Mouse (Mus musculus) midbrain, postnatal 0 days (tissue): ENCODE data around the gene Kdr. TPM values are rescaled to one million over a fixed set of nuclear protein-coding genes. Genes with fewer than 3 reads are reported as not detected.

Experiments used
- ATAC-seq: fragments of 200-750 bp; cut with Nextera tagmentation; 2 replicates; pipeline ENCODE4 v1.8.0; 2017; ENCODE audit warnings: moderate number of reproducible peaks, mild to moderate bottlenecking, moderate TSS enrichment, moderate library complexity; ENCODE audit not compliant: low FRiP score
- DNase-seq: peaks from one replicate; pipeline ENCODE4 v3.0.0-alpha.2; 2015; ENCODE audit warnings: low spot score
- H3K27ac ChIP-seq: fragments of 300-500 bp; sonication (generic); 2 replicates; pipeline ENCODE4 v1.5.1; 2014; ENCODE audit warnings: low read depth, mild to moderate bottlenecking, low read length, mixed read lengths
- H3K27me3 ChIP-seq: fragments of 300-500 bp; sonication (generic); 2 replicates; pipeline ENCODE4 v1.6.1; 2014; ENCODE audit warnings: low read length, control low read depth, mixed read lengths; ENCODE audit not compliant: insufficient read depth
- H3K36me3 ChIP-seq: fragments of 300-500 bp; sonication (generic); 2 replicates; pipeline ENCODE4 v1.6.1; 2014; ENCODE audit warnings: low read length, control low read depth, mixed read lengths; ENCODE audit not compliant: insufficient read depth
- H3K4me1 ChIP-seq: fragments of 300-500 bp; sonication (generic); 2 replicates; pipeline ENCODE4 v1.6.1; 2014; ENCODE audit warnings: mild to moderate bottlenecking, control low read depth, antibody characterized with exemption, low read length, mixed read lengths; ENCODE audit not compliant: insufficient read depth
- H3K4me2 ChIP-seq: fragments of 300-500 bp; sonication (generic); 2 replicates; pipeline ENCODE4 v1.6.1; 2014; ENCODE audit warnings: low read depth, mild to moderate bottlenecking, low read length, mixed read lengths; ENCODE audit not compliant: poor library complexity, severe bottlenecking
- H3K4me3 ChIP-seq: fragments of 300-500 bp; sonication (generic); 2 replicates; pipeline ENCODE4 v1.5.1; 2014; ENCODE audit warnings: low read depth, mild to moderate bottlenecking, low read length, moderate library complexity
- H3K9ac ChIP-seq: fragments of 300-500 bp; sonication (generic); replicated peaks from 2 replicates; pipeline ENCODE4 v1.6.1; 2014; ENCODE audit warnings: mild to moderate bottlenecking, low read length, moderate library complexity, mixed read lengths; ENCODE audit not compliant: poor library complexity, severe bottlenecking
- H3K9me3 ChIP-seq: fragments of 300-500 bp; sonication (generic); 2 replicates; pipeline ENCODE4 v1.6.1; 2016; ENCODE audit warnings: low read length, control low read depth
- CTCF ChIP-seq: IDR thresholded peaks from 2 replicates; pipeline ENCODE4 v1.5.1; 2016; ENCODE audit warnings: antibody characterized with exemption, mild to moderate bottlenecking
- WGBS: fragments of 180-500 bp; shearing (Covaris S2); extraction: QIAGEN DNeasy Blood & Tissue Kit; methylation state at CpG from one replicate; pipeline ENCODE4 v1.1.7; 2014; 5-methylcytosine and 5-hydroxymethylcytosine counted together
- polyA plus RNA-seq: library from polyadenylated mRNA; unstranded; fragments of >200 nt; fragmentation: Nextera tagmentation; extraction: Ambion mirVana; gene quantifications from 2 replicates; pipeline ENCODE4 v1.2.1, GENCODE M21; 2015
- total RNA-seq: library from RNA; depleted of rRNA; stranded (reverse); fragments of >200 nt; gene quantifications from 2 replicates; pipeline ENCODE4 v1.2.3, GENCODE M21; 2014

Kdr gene
- total and polyA plus RNA-seq, 2 experiments from 2014 or later, result 11.6 to 19.1 TPM

DNA sequence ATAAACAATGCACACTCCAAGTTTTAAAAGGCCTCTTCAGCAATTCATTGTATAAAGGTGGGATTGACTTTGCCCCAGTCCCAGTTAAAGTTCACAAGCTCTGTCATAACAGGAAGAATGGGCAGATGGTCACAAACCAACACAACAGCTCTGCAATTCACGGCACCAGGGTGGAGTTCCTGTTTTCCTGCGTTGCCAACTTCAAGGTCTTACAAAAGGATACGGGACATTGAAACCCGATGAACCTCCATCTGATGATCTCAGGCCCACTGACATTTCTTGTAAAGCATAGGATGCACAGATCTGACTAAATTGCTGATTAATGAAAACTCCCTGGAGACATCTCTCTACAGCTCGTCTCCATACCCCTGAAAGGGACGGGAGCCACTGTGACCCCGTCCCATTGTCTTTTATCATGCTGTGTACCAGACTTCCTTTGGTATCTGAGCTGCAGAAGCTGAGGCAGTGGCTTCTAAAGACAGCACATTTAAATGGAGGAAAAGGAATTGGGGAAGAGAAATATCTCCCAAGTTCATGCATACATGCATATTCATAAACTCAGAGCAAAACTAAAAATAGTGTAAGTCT is 3.6 kb downstream of the Kdr start:
- H3K27me3 ChIP-seq, result peaks cover 23% of the 10 kb centered on the region; the same call in 1 of the 2 replicates
- H3K9ac ChIP-seq, result no peak overlapping the region
- ATAC-seq (no peak), DNase-seq (no peak)
- no peaks in the 10 kb centered on the region for H3K36me3 ChIP-seq
- no peak overlapping the region for H3K27ac ChIP-seq
- WGBS, result 68% methylated on average over 7 of the region's 7 CpGs
- no peak for TF ChIP-seq CTCF
- H3K9me3 ChIP-seq, result no peaks in the 10 kb centered on the region
- no peak overlapping the region for H3K4me2 ChIP-seq
- peaks cover 6% of the 10 kb centered on the region; the same call in 1 of the 2 replicates for H3K4me1 ChIP-seq
- no peak overlapping the region for H3K4me3 ChIP-seq

DNA sequence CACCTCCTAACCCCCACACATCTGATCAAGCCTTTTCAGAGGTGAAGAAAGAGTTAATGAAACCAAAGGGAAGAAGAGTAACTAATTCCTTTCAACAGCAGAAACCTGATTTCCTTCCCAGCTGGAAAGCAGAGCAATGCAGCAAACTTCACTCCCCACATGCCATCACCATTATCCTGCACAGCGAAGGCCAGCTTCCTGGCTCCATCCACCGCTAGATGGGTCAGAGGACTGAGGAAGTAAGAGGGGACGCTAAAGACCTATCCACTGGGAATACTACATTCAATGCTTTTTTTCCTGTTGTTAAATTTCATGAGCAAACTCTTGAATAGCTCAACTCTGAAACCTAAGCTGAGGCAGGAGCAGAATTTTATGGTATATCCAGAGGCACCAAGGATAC is 8.4 kb downstream of the Kdr start:
- Histone ChIP-seq H3K4me3 (no peak overlapping the region), H3K9ac (no peak overlapping the region), H3K9me3 (no peaks in the 10 kb centered on the region), H3K4me2 (no peak overlapping the region), H3K36me3 (no peaks in the 10 kb centered on the region), H3K27ac (no peak overlapping the region), H3K4me1 (no peaks in the 10 kb centered on the region), H3K27me3 (no peaks in the 10 kb centered on the region)
- DNase-seq (no peak), ATAC-seq (no peak)
- TF ChIP-seq CTCF, result no peak
- 33% methylated on average over 3 of the region's 3 CpGs for WGBS

GRCm38 (mm10) chr5:75962558-75962957 is 15.7 kb downstream of the Kdr start:
- no peak for DNase-seq
- no peaks in the 10 kb centered on the region for H3K4me1 ChIP-seq
- WGBS, result 88% methylated on average over 12 of the region's 12 CpGs
- no peaks in the 10 kb centered on the region for H3K36me3 ChIP-seq
- no peak overlapping the region for H3K9ac ChIP-seq
- TF ChIP-seq CTCF, result no peak
- no peak overlapping the region for H3K4me3 ChIP-seq
- no peaks in the 10 kb centered on the region for H3K27me3 ChIP-seq
- H3K4me2 ChIP-seq, result no peak overlapping the region
- H3K27ac ChIP-seq, result no peak overlapping the region
- no peak for ATAC-seq
- no peaks in the 10 kb centered on the region for H3K9me3 ChIP-seq

GRCm38 (mm10) chr5:75961741-75962469 is 16.4 kb downstream of the Kdr start:
- ATAC-seq (no peak), DNase-seq (no peak)
- Histone ChIP-seq H3K36me3 (no peaks in the 10 kb centered on the region), H3K9ac (no peak overlapping the region), H3K4me2 (no peak overlapping the region), H3K4me1 (no peaks in the 10 kb centered on the region), H3K27ac (no peak overlapping the region), H3K9me3 (no peaks in the 10 kb centered on the region), H3K4me3 (no peak overlapping the region), H3K27me3 (no peaks in the 10 kb centered on the region)
- TF ChIP-seq CTCF, result no peak
- WGBS, result 90% methylated on average over 19 of the region's 19 CpGs

- Histone ChIP-seq H3K9ac (no peak overlapping the region), H3K4me1 (no peaks in the 10 kb centered on the region), H3K36me3 (no peaks in the 10 kb centered on the region), H3K27me3 (no peaks in the 10 kb centered on the region), H3K9me3 (no peaks in the 10 kb centered on the region), H3K4me2 (no peak overlapping the region), H3K4me3 (no peak overlapping the region), H3K27ac (no peak overlapping the region)
- TF ChIP-seq CTCF, result no peak
- ATAC-seq (no peak), DNase-seq (no peak)
- 83% methylated on average over 3 of the region's 3 CpGs for WGBS
Observed at GRCm38 (mm10) chr5:75959809-75960208, 18.4 kb downstream of the Kdr start.

- Histone ChIP-seq H3K4me1 (no peaks in the 10 kb centered on the region), H3K4me2 (no peak overlapping the region), H3K27me3 (no peaks in the 10 kb centered on the region), H3K9me3 (no peaks in the 10 kb centered on the region), H3K4me3 (no peak overlapping the region), H3K36me3 (no peaks in the 10 kb centered on the region), H3K9ac (no peak overlapping the region), H3K27ac (no peak overlapping the region)
- ATAC-seq (no peak), DNase-seq (no peak)
- WGBS, result 87% methylated on average over 3 of the region's 3 CpGs
- TF ChIP-seq CTCF, result no peak
Observed at GRCm38 (mm10) chr5:75956526-75956925, 21.7 kb downstream of the Kdr start.
